Mouse (Mus musculus) intestine, embryonic 15.5 days (tissue): ENCODE measurements around the gene Supt5. TPM values are rescaled to one million over a fixed set of nuclear protein-coding genes. Genes with fewer than 3 reads are reported as not detected.

Experiments used
- ATAC-seq: fragments of 200-750 bp; cut with Nextera tagmentation; 2 replicates; pipeline ENCODE4 v1.8.0; 2017; ENCODE audit warnings: moderate TSS enrichment, moderate library complexity
- H3K27ac ChIP-seq: fragments of 300-500 bp; sonication (generic); 2 replicates; pipeline ENCODE4 v1.5.1; 2015; ENCODE audit warnings: mild to moderate bottlenecking, inconsistent platforms
- H3K27me3 ChIP-seq: fragments of 300-500 bp; sonication (generic); replicated peaks from 2 replicates; pipeline ENCODE4 v1.6.1; 2015; ENCODE audit warnings: inconsistent platforms
- H3K36me3 ChIP-seq: fragments of 300-500 bp; sonication (generic); 2 replicates; pipeline ENCODE4 v1.6.1; 2015; ENCODE audit warnings: inconsistent platforms
- H3K4me1 ChIP-seq: fragments of 300-500 bp; sonication (generic); replicated peaks from 2 replicates; pipeline ENCODE4 v1.6.1; 2015; ENCODE audit warnings: inconsistent platforms
- H3K4me2 ChIP-seq: fragments of 300-500 bp; sonication (generic); replicated peaks from 2 replicates; pipeline ENCODE4 v1.6.1; 2015; ENCODE audit warnings: mild to moderate bottlenecking, inconsistent platforms
- H3K4me3 ChIP-seq: fragments of 300-500 bp; sonication (generic); replicated peaks from 2 replicates; pipeline ENCODE4 v1.5.1; 2015; ENCODE audit warnings: inconsistent platforms
- H3K9ac ChIP-seq: fragments of 300-500 bp; sonication (generic); 2 replicates; pipeline ENCODE4 v1.6.1; 2015; ENCODE audit warnings: inconsistent platforms
- H3K9me3 ChIP-seq: fragments of 300-500 bp; sonication (generic); 2 replicates; pipeline ENCODE4 v1.6.1; 2016; ENCODE audit warnings: inconsistent platforms
- WGBS: fragments of 180-500 bp; shearing (Covaris S2); methylation state at CpG from one replicate; pipeline ENCODE4 v1.1.7; 2015; 5-methylcytosine and 5-hydroxymethylcytosine counted together
- polyA plus RNA-seq: library from polyadenylated mRNA; unstranded; fragments of >200 nt; fragmentation: Nextera tagmentation; extraction: Ambion mirVana; gene quantifications from 2 replicates; pipeline ENCODE4 v1.2.1, GENCODE M21; 2015

Supt5 gene
- polyA plus RNA-seq, 1 experiment from 2014 or later: 67.9 TPM

DNA sequence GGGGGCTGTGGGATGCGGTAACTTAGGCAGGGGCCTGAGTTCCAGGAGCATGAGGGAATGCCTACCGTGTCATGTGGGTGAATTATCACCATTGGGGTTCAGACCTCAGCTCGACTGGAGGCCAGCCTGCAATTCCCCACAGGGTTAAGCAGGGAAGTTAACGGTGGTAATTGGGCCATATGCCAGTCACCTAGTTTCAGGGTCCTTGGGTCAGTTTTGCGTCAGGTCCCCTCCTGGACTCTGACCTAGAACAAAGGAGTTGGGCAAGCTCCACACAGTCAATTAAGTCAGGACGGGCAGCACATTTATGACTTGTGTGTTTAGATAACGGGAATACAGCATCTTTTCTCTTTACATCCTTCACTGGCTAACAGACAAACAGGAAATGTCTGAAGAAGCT is 2.8 kb upstream of the Supt5 start:
- Histone ChIP-seq H3K4me3 (no peak overlapping the region), H3K27me3 (no peaks in the 10 kb centered on the region), H3K27ac (no peak overlapping the region), H3K4me2 (no peak overlapping the region), H3K9ac (no peak overlapping the region), H3K9me3 (no peaks in the 10 kb centered on the region), H3K4me1 (peaks cover 10% of the 10 kb centered on the region), H3K36me3 (no peaks in the 10 kb centered on the region)
- WGBS: 12% methylated on average over 7 of the region's 7 CpGs
- ATAC-seq: peak; percentile 20; the same call in 1 of the 2 replicates

DNA sequence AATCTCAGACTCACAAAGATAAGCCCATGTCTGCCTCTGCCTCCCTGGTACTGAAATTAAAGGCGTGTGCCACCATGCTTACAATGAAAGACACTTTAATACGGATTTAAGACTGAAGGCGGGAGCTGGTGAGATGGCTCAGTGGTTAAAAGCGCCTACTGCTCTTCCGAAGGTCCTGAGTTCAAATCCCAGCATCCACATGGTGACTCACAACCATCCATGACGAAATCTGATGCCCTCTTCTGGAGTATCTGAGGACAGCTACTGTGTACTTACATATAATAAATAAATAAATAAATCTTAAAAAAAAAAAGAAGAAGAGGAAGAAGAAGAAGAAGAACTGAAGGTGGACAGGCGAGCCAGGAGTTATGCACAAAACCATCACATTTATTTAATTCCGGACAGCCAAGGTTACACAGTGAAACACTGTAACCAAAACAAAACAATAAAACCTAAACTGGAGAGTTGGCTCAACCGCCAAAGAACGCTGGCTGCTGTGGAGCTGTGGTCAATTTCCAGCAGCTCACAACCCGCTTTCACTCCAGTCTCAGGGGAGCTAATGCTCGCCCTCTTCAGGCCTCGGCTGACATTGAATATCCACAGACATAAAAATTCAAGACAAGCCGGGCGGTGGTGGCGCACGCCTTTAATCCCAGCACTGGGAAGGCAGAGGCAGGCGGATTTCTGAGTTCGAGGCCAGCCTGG is 819 bp upstream of the Supt5 start:
- peak overlapping the region; percentile 95 for H3K4me3 ChIP-seq
- WGBS: 76% methylated on average over 19 of the region's 19 CpGs
- H3K9me3 ChIP-seq: no peaks in the 10 kb centered on the region
- peak overlapping the region; percentile 79 for H3K27ac ChIP-seq
- peaks cover 10% of the 10 kb centered on the region for H3K4me1 ChIP-seq
- no peaks in the 10 kb centered on the region for H3K36me3 ChIP-seq
- ATAC-seq: no peak
- H3K9ac ChIP-seq: no peak overlapping the region
- H3K27me3 ChIP-seq: no peaks in the 10 kb centered on the region
- peak overlapping the region; percentile 58 for H3K4me2 ChIP-seq

DNA sequence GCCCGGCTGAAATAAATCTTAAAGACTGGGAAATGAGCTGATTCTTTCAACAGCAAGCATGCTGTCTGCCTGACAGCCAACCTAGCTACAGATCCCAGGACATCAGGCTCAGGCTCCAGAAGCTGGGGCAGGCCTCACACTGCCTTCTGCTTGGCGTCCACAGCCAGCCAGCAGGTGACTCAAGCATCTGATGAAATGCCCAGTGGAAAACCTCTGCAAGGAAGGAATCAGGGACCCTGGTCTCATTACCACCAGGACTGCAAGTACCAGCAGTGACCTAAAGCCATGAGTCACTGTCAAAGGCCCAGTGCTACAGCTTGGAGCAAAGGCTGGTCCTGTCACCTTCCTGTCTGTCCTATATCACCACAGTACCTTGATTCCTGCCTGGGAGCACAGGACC is 3.1 kb downstream of the Supt5 start:
- Histone ChIP-seq H3K36me3 (peaks cover 4% of the 10 kb centered on the region; the same call in 1 of the 2 replicates), H3K4me1 (peaks cover 7% of the 10 kb centered on the region; the same call in 1 of the 2 replicates), H3K4me2 (no peak overlapping the region), H3K9ac (no peak overlapping the region), H3K4me3 (no peak overlapping the region), H3K9me3 (no peaks in the 10 kb centered on the region), H3K27me3 (no peaks in the 10 kb centered on the region), H3K27ac (no peak overlapping the region)
- no peak for ATAC-seq
- WGBS: 84% methylated on average over 2 of the region's 2 CpGs

DNA sequence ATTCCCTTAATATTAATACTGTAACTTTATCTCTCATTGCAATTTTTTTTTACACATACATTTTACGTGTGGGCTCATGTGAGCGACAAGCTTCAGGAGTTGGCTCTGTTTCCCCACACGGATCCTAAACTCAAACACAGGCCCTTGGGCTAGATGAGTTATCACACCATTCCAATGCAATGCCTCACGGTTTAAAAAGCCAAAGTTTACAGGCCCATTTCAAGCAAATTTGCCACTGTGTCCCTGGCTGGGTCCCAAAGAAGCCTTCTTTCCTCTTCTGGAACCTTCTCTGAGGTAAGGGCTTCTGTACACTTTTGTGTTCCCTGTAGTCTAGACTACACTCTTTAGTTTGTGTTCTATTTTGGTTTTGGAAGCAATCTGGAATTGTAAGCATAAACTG is 4.0 kb downstream of the Supt5 start:
- peaks cover 12% of the 10 kb centered on the region for H3K36me3 ChIP-seq
- H3K9me3 ChIP-seq: no peaks in the 10 kb centered on the region
- no peak overlapping the region for H3K9ac ChIP-seq
- no peak for ATAC-seq
- no peak overlapping the region for H3K27ac ChIP-seq
- no peak overlapping the region for H3K4me3 ChIP-seq
- H3K4me1 ChIP-seq: peaks cover 7% of the 10 kb centered on the region; the same call in 1 of the 2 replicates
- H3K27me3 ChIP-seq: no peaks in the 10 kb centered on the region
- WGBS: 86% methylated on average over 4 of the region's 4 CpGs
- H3K4me2 ChIP-seq: no peak overlapping the region

DNA sequence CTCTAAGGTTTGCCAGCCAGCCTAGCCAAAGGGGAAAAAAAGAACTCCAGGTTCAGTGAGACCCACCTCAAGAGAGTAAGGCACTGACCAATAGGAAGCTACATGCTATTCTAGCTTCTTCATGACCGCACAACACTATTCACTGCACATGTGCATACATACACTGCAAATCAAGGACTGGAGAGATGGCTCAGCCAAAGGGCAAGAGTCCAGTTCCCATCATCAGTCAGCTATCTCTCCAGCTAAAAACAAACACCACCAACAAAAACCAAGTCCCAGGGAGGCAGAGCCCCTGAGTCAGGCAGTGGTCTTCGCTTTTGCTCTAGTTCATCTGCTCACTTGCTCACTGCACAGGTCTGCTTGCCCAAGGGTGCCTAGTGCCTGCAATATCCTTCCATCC is 10.3 kb downstream of the Supt5 start:
- Histone ChIP-seq H3K9ac (no peak overlapping the region), H3K4me1 (no peaks in the 10 kb centered on the region), H3K9me3 (no peaks in the 10 kb centered on the region), H3K27ac (no peak overlapping the region), H3K27me3 (no peaks in the 10 kb centered on the region), H3K36me3 (peaks cover 59% of the 10 kb centered on the region), H3K4me2 (no peak overlapping the region), H3K4me3 (no peak overlapping the region)
- 95% methylated on average over 2 of the region's 2 CpGs for WGBS
- ATAC-seq: no peak

DNA sequence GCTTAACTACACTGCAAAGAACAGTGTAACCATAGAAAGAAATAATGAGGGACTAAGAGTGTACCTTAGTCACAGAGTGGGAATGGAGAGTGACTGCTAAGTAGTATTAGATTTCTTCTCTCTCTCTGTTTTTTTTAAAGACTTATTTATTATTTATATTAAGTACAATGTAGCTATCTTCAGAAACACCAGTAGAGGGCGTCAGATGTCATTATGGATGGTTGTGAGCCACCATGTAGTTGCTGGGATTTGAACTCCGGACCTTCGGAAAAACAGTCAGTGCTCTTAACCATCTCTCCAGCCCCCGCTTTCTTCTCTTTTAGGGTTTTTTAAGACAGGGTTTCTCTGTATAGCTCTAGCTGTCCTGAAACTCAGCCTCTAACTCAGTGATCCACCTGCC is 12.1 kb downstream of the Supt5 start:
- H3K9me3 ChIP-seq: no peaks in the 10 kb centered on the region
- WGBS: 77% methylated on average over 4 of the region's 4 CpGs

DNA sequence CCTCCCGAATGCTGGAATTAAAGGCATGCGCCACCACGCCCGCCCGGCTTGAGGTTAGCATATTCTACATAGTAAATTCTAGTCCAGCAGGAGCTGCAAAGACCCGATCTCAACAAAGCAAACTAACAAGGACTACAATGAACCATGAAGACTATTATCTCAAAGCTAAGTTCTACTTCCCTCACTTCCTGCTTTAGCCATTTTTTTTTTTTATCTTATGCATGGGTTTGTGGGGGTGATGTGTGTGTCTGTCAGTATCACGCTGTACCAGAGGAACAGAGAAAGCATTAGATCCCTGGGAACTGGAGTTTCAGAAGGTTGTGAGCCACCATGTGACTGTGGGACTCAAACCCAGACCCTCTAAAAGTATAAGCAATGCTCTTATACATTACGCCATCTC is 13.3 kb downstream of the Supt5 start:
- Histone ChIP-seq H3K9me3 (no peaks in the 10 kb centered on the region), H3K36me3 (peaks cover 74% of the 10 kb centered on the region), H3K27me3 (no peaks in the 10 kb centered on the region), H3K4me2 (no peak overlapping the region), H3K27ac (no peak overlapping the region), H3K9ac (no peak overlapping the region), H3K4me1 (no peaks in the 10 kb centered on the region), H3K4me3 (no peak overlapping the region)
- WGBS: 96% methylated on average over 8 of the region's 8 CpGs
- ATAC-seq: no peak

More for the DNA sequence above, 12.1 kb downstream of the Supt5 start:
- ATAC-seq: no peak
- Histone ChIP-seq H3K9ac (no peak overlapping the region), H3K27ac (no peak overlapping the region), H3K4me1 (no peaks in the 10 kb centered on the region), H3K4me3 (no peak overlapping the region), H3K36me3 (peaks cover 74% of the 10 kb centered on the region), H3K4me2 (no peak overlapping the region), H3K27me3 (no peaks in the 10 kb centered on the region)

DNA sequence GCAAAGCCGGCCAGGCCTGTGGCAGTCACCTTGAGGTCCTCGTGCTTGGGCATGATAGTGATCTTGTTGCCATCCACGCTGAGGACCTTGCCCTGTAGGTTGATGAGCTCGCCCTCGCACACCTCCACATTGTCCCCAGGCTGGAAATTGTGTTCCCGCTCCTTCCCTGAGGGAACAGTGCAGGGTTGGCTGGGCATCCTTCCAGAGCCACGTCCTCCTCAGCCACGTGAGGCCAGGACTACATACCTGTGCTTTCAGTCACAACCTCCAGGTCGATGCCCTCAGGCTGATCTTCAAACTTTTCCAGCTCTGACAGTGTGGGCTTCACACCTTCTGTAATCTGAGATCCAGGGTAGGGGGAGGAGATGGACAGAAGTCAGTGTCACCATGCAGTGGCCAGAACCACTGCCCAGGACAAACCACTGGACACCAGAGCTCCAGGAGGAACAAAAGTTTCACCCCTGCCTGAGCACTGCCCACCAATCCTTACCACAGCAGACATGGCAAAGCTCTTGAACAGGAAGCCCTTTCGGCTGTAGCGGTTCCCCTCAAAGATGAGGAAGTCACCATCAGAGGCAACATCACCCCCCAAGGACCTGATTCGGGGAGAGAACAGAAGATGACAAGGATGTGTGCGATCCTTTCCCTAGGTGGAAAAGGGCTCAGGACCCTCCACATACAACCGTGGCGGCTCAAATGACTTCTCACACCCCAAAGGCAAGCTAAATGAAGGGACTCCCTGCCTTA is 16.4 kb downstream of the Supt5 start:
- Histone ChIP-seq H3K4me2 (no peak overlapping the region), H3K9me3 (no peaks in the 10 kb centered on the region), H3K36me3 (peaks cover 81% of the 10 kb centered on the region), H3K27me3 (no peaks in the 10 kb centered on the region), H3K4me3 (no peak overlapping the region), H3K4me1 (no peaks in the 10 kb centered on the region), H3K27ac (no peak overlapping the region), H3K9ac (no peak overlapping the region)
- ATAC-seq: no peak
- 92% methylated on average over 15 of the region's 15 CpGs for WGBS

DNA sequence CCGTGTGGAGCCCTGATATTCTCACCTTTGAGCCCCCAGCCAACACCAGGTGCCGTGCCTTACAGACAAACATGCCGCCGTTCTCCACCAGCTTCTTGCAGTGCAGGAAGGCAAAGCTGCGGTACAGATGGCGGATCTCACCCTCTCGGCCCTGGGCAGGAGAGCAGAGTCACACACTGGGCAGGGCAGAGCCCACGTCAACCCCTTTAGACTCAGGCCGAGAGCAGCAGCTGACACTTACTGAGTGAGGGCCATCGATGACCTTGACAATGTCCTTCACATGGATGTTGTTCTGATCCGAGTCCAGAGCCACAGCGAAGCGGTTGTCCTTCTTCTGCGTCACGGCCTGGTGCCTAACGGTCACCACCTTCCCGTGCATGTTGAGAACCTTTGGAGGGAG is 19.8 kb downstream of the Supt5 start:
- 95% methylated on average over 17 of the region's 17 CpGs for WGBS
- Histone ChIP-seq H3K4me2 (no peak overlapping the region), H3K27ac (no peak overlapping the region), H3K27me3 (no peaks in the 10 kb centered on the region), H3K4me1 (no peaks in the 10 kb centered on the region), H3K36me3 (peaks cover 85% of the 10 kb centered on the region), H3K4me3 (no peak overlapping the region), H3K9me3 (no peaks in the 10 kb centered on the region), H3K9ac (no peak overlapping the region)
- ATAC-seq: no peak

DNA sequence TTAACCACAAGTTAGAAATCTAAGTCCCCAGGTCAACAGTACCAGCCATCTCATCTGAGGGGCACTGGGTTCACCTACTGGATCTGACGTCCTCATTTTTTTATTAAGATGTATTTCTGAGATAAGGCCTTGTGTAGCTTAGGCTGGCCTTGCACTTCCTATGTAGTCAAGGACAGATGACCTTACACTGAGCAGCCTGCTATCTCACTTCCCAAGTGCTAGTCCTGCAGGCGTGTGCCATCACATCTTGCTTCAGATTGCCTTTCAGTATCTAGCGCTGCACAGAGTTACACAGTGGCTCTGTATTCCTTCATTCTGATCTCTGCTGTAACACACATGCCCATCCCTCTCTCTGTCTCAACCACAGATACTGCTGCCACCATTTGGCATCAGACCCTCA is 20.5 kb downstream of the Supt5 start:
- H3K9ac ChIP-seq: no peak overlapping the region
- no peaks in the 10 kb centered on the region for H3K27me3 ChIP-seq
- H3K4me1 ChIP-seq: no peaks in the 10 kb centered on the region
- no peak overlapping the region for H3K27ac ChIP-seq
- 86% methylated on average over 3 of the region's 3 CpGs for WGBS
- no peak overlapping the region for H3K4me2 ChIP-seq
- H3K4me3 ChIP-seq: no peak overlapping the region
- no peaks in the 10 kb centered on the region for H3K9me3 ChIP-seq
- no peak for ATAC-seq
- H3K36me3 ChIP-seq: peaks cover 79% of the 10 kb centered on the region

DNA sequence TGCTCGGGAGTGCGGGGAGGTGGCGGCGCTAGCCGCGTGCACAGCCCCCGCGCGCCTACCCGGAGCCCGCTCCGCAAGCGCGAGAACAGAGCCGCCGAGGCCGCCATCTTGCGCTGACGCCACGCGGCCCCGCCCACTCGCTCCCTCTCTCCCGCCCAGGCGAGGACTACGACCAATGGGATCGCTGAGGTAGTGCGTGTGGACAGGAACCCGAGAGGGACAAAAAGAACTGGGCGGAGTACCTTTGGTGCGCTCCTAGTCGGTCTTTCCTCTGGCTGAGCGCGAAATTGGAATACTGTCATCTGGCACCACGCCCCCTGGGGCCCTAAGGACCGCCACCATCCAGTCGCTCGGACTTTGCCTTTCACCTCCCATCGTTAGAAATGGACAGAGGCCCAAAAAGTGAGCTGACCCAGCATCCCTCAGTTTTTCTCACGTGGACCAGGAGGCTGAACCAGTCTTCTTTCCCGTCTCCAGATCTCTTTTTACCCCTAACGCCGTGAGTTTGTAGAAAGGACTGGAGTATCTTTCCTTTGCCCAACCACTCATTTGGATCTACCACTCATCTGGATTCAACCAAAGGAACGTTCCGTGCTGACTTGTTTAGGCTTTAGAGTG is 26.5 kb downstream of the Supt5 start, which contains the start of gene Timm50:
TSS of gene Timm50 (minus strand) at position 147 of the 618 bp plus-strand sequence.
- Histone ChIP-seq H3K9ac (peak within 1 kb of the TSS; percentile 83), H3K9me3 (no peaks in the 10 kb centered on the region), H3K36me3 (peaks cover 49% of the 10 kb centered on the region), H3K4me3 (peak within 1 kb of the TSS; percentile 73), H3K27ac (peak within 1 kb of the TSS; percentile 10), H3K4me2 (peak within 1 kb of the TSS; percentile 81), H3K4me1 (peaks cover 7% of the 10 kb centered on the region), H3K27me3 (no peaks in the 10 kb centered on the region)
- peak; percentile 97 for ATAC-seq
- WGBS: under 1% methylated on average over 45 of the region's 45 CpGs

DNA sequence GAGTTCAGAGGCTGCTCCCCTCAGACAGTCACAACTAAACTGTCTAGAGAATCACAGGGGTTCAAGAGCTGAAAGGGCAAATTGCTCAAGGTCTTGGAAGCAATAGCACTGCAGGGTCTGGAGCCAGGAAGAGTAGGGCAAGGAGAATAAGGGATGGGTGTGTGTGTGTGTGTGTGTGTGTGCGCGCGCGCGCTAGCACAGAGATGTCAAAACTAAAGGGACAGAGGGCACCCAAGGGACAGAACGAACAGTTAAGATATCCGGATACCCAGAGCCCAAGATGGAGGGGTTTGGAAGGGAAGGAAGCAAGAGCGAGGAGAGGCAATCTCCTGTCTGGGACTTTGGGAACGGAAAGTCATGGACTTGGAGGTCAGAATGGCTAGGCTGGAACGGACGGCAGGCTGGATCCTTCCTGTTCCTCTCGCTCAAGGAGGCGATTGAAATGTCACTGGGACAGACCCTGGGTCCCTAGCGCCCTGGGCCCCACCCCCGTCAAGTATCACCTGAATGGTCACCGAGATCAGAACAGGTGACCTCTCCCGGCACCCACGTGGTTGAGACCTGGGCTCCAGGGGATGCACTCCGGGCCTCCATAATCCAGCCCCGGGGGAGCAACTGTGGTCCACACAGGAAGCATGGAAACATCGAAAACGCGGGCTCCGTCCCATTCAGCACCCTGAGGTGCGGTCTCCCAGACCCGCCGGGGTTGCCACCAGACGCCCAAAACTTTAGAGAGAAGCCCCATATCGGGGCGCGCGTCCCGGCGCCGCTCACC is 27.2 kb downstream of the Supt5 start:
- Histone ChIP-seq H3K4me3 (peak overlapping the region; percentile 73), H3K27me3 (no peaks in the 10 kb centered on the region), H3K9ac (peak overlapping the region; percentile 83), H3K4me2 (peak overlapping the region; percentile 81), H3K9me3 (no peaks in the 10 kb centered on the region), H3K27ac (peak overlapping the region; percentile 10), H3K4me1 (peaks cover 7% of the 10 kb centered on the region), H3K36me3 (peaks cover 49% of the 10 kb centered on the region)
- peak; percentile 73 for ATAC-seq
- 5% methylated on average over 35 of the region's 35 CpGs for WGBS
